Mouse (Mus musculus) G1E (cell line): ENCODE results near the gene Mmd2.

ENCODE experiments used
- CTCF ChIP-seq: IDR thresholded peaks from 2 replicates; pipeline ENCODE4 v1.5.1; 2012; ENCODE audit warnings: low read depth, low read length, inconsistent platforms, mixed read lengths
- POLR2AphosphoS5 ChIP-seq: IDR thresholded peaks from 2 replicates; pipeline ENCODE4 v1.6.1; 2012; ENCODE audit warnings: low read depth, low read length, inconsistent platforms; ENCODE audit not compliant: insufficient replicate concordance
- TAL1 ChIP-seq: conservative IDR thresholded peaks from 2 replicates; pipeline ENCODE4 v1.6.1; 2012; ENCODE audit warnings: low read depth, low read length, inconsistent platforms, mixed read lengths

DNA sequence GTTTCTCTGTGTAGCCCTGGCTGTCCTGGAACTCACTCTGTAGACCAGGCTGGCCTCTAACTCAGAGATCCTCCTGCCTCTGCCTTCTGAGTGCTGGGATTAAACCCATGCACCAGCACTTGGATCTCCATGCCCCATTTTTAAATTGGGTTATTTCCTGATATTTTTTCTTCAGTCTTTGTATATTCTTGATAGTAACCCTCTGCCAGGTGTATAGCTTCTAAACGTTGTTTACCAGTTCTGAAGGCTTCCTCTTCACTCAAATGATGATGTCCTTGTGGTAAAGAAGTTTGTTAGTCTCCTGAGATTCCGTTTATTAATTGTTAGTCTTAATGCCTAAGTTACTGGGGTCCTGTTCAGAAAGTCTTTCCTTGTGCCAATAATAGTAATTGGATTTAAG, 18.8 kb upstream of the Mmd2 start, which contains the start of gene Wipi2:
- TF ChIP-seq TAL1 (no peak), CTCF (no peak), POLR2AphosphoS5 (no peak)
